Mouse (Mus musculus) left cerebral cortex, postnatal 25 days (tissue): Measurements from ENCODE around the gene Itga5. TPM values are rescaled to one million over a fixed set of nuclear protein-coding genes. Genes with fewer than 3 reads are reported as not detected.

Experiments used
- DNase-seq, 2 experiments: peaks; one replicate each; pipeline ENCODE4 v3.0.0; 2022; ENCODE audit warnings: low spot score in 2 of 2, mixed read lengths in 1 of 2
- intact Hi-C: fragments of 180-260 bp; cut with DNase I; formaldehyde crosslinking; loops from one replicate; pipeline ENCODE4 v1.15.1; 2025
- microRNA-seq, 2 experiments: library from miRNA; unstranded; fragments of <30 nt; microRNA quantifications; one replicate each; pipeline ENCODE4 v1.2.0; 2022
- total RNA-seq, 2 experiments: library from RNA; stranded (reverse); gene quantifications; 2 replicates each; pipeline ENCODE4 v1.2.3; 2021

Gene Itga5
- total RNA-seq, 2 experiments from 2014 or later = 2.3 to 5.4 TPM

- intact Hi-C loops = no loop called here
- no peak for DNase-seq
These were observed 65.5 kb downstream of the Itga5 start for GRCm38 (mm10) chr15:103301046-103301445.

- DNase-seq = no peak
- intact Hi-C loops = no loop called here
These were observed 66.0 kb downstream of the Itga5 start for GRCm38 (mm10) chr15:103300560-103300959.

- peak; percentile 62 to 70 for DNase-seq
- intact Hi-C loops = no loop called here
These were observed 66.5 kb downstream of the Itga5 start for GRCm38 (mm10) chr15:103300067-103300471.

GRCm38 (mm10) chr15:103299644-103300043 lies 66.9 kb downstream of the Itga5 start:
- intact Hi-C loops = no loop called here
- DNase-seq = no peak

- intact Hi-C loops = no loop called here
- DNase-seq = no peak
These were observed 67.5 kb downstream of the Itga5 start for GRCm38 (mm10) chr15:103298861-103299616.

DNA sequence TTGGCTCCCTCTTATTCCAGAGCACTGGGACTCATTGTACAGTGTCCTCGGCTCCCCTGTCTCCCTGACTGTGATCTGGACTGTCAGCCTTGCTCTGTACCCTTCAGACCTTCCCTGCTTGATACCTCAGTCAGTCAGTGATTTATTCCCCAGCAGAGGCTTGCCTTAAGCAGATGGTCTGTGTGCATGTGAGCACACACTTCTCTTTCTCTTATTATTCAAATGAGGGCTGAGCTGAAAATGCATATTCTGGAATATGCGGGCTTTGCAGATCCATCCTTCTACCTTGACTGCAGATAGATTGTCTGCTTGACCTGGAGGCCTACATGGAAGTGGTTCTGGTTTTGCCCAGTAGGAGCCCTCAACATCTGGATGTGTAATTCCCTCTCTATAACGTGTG lies 68.5 kb downstream of the Itga5 start:
- no peak for DNase-seq
- intact Hi-C loops = no loop called here

- intact Hi-C loops = no loop called here
These were observed 69.2 kb downstream of the Itga5 start for GRCm38 (mm10) chr15:103297313-103297712.

DNA sequence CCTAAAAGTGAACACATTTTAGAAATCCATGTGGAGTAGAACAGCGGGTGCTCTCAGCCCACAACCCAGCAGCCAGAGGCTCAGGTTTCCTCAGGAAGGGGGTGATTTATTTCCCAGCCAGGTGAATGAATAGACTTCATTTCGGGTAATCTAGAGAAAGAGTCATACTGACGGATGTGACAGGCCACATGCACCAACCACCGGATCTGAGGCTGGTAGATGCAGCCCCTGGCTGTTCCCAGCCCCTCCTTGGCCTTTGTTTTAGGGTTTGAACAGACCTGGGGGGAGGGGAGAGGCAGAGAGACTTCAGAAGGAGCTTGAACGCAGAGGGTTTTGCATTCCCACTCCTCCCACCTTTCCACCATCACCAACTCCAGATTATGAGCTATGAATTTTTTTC lies 70.7 kb downstream of the Itga5 start:
- intact Hi-C loops = no loop called here

More at GRCm38 (mm10) chr15:103297313-103297712, 69.2 kb downstream of the Itga5 start:
- no peak for DNase-seq

GRCm38 (mm10) chr15:103294649-103295048 lies 71.9 kb downstream of the Itga5 start:
- intact Hi-C loops = no loop called here

More for the DNA sequence above, 70.7 kb downstream of the Itga5 start:
- DNase-seq = no peak

More at GRCm38 (mm10) chr15:103294649-103295048, 71.9 kb downstream of the Itga5 start:
- no peak for DNase-seq

Small RNAs within 50 kb of the gene (microRNA-seq; reads per million reads assigned to microRNA genes)
- gene Mir6963 = 0 reads per million in 2 experiments

Other genes starting within 250 kb of the Itga5 start
- 10 to 100 TPM; 19.2 to 20.9 TPM for gene Smug1, start 199.7 kb downstream of the Itga5 start, total RNA-seq
- gene Cbx5, start 126.9 kb downstream of the Itga5 start, total RNA-seq = 100 to 1,000 TPM; 173 to 187 TPM
- 100 to 1,000 TPM; 218 to 219 TPM for gene Hnrnpa1, start 126.3 kb downstream of the Itga5 start, total RNA-seq
- not detected for gene Nfe2, start 108.4 kb downstream of the Itga5 start, total RNA-seq
- gene Copz1, start 94.0 kb downstream of the Itga5 start, total RNA-seq = 100 to 1,000 TPM; 101 to 102 TPM
- under 1 TPM; 0.69 to 0.94 TPM for gene Gpr84, start 56.2 kb downstream of the Itga5 start, total RNA-seq
- gene Zfp385a, start 26.7 kb downstream of the Itga5 start, total RNA-seq = 10 to 100 TPM; 62.4 to 64.8 TPM
- gene Gtsf1, start 63.7 kb upstream of the Itga5 start, total RNA-seq = under 1 TPM in 1 of 2 experiments, not detected in 1; 0.73 TPM
- not detected for gene Gtsf2, start 81.7 kb upstream of the Itga5 start, total RNA-seq
- gene Nckap1l, start 87.0 kb upstream of the Itga5 start, total RNA-seq = 10 to 100 TPM; 10.6 to 11.5 TPM
- gene Pde1b, start 136.3 kb upstream of the Itga5 start, total RNA-seq = 100 to 1,000 TPM; 124 to 227 TPM
- gene Ppp1r1a, start 171.2 kb upstream of the Itga5 start, total RNA-seq = 100 to 1,000 TPM; 155 to 157 TPM
- gene Glycam1, start 198.3 kb upstream of the Itga5 start, total RNA-seq = not detected